Mouse (Mus musculus): Measurements from ENCODE around the gene Psmd9. TPM values are rescaled to one million over a fixed set of nuclear protein-coding genes. Genes with fewer than 3 reads are reported as not detected.
A peak's percentile ranks its signal among the peaks of the same experiment; 100 is the strongest.

Gene Psmd9
- polyA plus RNA-seq, 1 experiment from 2014 or later, result 107 TPM

DNA sequence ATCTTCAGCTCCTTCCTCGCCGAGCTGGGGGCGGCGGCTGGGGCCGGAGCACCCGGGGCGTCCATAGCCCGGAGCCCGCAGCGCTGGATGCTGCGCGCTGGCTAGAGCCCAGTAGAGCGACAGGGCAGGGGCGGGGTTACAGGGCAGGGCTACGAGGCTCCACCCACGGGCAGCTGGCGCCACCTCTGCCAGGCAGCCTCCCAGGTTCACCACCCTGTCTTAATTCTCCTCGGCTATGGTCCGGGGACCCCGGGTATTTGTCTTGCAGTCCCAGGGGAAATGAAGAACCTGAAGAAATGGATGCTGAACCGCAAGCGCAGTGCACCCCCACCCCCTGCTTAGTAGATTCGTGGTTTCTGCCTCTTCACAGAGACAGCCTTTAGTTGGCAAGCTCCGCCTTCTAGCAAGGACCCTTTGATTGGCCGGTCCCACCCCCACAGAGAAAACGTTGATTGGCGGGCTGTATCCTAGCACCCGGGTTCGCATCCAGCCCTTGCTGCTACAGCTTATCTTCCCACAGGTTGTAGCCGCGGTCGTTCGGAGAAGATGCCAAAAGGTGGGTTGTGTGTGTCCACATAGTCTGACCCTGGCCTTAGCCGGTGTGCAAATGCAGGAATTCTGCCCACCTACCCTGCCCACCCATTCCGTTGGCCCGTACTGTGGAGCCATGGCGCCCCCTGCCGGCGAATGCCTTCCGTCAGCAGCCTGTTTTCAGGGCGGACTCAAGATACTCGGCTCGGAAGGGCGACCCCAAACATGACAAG lies 36.7 kb upstream of the Psmd9 start, which contains the start of gene Rhof:
TSS of gene Rhof (minus strand) at position 385 of the 764 bp plus-strand sequence.
- H3K4me1 ChIP-seq, result peaks cover 69% of the 10 kb centered on the region
- H3K4me3 ChIP-seq, result peak within 1 kb of the TSS; percentile 48
- peaks cover 16% of the 10 kb centered on the region; the same call in 1 of the 2 replicates for H3K36me3 ChIP-seq
- WGBS, result 4% methylated on average over 44 of the region's 44 CpGs
- peak within 1 kb of the TSS; percentile 70 for H3K9ac ChIP-seq
- H3K27ac ChIP-seq, result peak within 1 kb of the TSS; percentile 100
- no peaks in the 10 kb centered on the region for H3K27me3 ChIP-seq
- 0 out of 2 replicates have a peak, but pooled peaks have one; percentile 9 for ATAC-seq (ENCODE audit: insufficient number of reproducible peaks, insufficient read depth, low FRiP score, low TSS enrichment, low read depth)
- no peaks in the 10 kb centered on the region for H3K9me3 ChIP-seq
- H3K4me2 ChIP-seq, result peak within 1 kb of the TSS; percentile 99

DNA sequence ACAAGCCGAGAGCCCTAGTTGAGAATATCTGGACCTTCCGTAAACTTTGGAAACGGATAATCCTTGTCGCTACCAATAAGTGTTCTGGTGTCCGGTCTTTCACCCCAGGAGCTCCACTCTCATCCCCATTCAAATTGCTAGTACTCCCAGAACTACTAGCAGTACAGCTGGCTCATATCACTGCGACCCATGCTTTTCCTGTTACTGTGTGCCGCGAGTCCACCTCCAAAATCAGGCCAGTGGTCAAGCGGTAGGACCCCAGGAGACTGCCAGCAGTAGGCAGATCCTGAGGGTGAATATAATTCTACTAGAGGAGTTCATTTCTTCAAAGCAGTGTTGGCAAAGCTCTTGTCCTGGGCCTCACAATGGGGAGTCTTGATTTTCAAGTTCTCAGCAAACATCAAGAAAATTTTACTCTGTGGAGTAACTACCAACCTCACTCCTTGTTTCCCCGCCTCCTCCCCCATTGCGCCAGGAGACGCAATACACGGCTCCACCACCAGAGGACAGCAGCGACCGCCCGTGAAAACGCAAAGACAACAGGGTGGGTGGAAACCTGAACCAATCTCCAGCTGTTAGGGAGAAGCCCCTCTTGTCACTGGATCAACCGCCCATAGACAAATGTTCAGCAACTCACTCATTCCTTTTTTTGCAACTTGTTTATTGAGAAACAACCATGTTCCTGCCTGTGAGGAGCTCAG lies 36.0 kb upstream of the Psmd9 start:
- no peak for ATAC-seq (ENCODE audit: insufficient number of reproducible peaks, insufficient read depth, low FRiP score, low TSS enrichment, low read depth)
- H3K4me1 ChIP-seq, result peaks cover 75% of the 10 kb centered on the region
- peak overlapping the region; percentile 48 for H3K4me3 ChIP-seq
- peak overlapping the region; percentile 99 for H3K4me2 ChIP-seq
- H3K9me3 ChIP-seq, result no peaks in the 10 kb centered on the region
- peaks cover 11% of the 10 kb centered on the region for H3K36me3 ChIP-seq
- WGBS, result 20% methylated on average over 18 of the region's 18 CpGs
- no peaks in the 10 kb centered on the region for H3K27me3 ChIP-seq
- H3K9ac ChIP-seq, result peak overlapping the region; percentile 70; the same call in 1 of the 2 replicates
- peak overlapping the region; percentile 100 for H3K27ac ChIP-seq

DNA sequence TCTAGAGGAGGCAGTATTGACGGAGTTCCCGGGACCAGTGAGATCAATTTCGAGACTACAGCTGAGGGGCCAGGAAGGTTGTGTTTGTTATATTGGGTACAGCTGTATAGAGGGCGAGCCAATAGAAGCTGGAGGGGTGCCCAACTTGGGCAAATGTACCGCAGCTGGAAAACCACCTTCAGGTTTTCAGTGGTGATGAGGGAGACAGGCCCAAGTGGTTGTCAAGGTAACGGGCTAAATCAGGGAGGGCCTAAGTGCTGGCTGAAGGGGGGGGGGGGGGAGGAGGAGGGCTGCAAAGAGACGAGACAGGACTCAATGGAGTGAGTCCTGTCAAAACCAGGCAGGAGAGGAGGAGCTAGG lies 35.4 kb upstream of the Psmd9 start:
- 10% methylated on average over 7 of the region's 7 CpGs for WGBS

DNA sequence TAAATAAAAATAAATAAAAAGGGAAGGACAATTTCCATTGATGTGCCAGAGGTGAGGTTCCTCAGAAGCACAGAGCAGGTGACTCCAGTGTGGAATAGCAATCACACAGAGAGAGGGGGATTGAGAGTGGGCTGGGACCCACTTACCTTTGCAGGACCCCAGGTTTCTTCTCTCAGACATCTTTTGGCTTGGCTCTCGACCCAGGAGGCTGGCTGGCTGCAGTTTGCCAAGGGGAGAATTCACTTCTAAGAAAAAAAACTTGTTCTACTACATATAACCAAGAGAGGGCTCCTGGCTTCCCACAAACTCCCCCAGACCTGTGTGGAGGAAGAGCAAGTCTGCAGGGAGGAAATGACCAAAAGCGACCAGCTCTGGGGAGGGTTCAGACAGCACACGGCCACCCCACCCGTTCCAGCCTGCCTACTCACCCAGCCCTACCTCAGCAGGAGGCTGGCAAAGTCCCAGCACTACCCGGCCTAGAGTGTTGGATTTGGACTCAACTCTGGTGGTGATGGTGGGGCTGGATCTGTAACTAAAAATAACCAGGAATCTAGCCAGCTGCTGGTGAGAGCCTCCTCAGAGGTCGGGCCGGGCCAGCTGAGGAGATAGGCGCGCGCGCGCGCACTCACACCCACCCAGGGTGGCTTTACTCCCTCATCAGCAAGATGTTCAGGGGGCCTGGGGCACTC lies 34.9 kb upstream of the Psmd9 start:
- Histone ChIP-seq H3K27ac (peak overlapping the region; percentile 100), H3K4me2 (peak overlapping the region; percentile 99), H3K36me3 (peaks cover 8% of the 10 kb centered on the region), H3K4me1 (peaks cover 72% of the 10 kb centered on the region), H3K27me3 (no peaks in the 10 kb centered on the region), H3K4me3 (peak overlapping the region; percentile 94), H3K9me3 (no peaks in the 10 kb centered on the region), H3K9ac (peak overlapping the region; percentile 100)
- ATAC-seq (ENCODE audit: insufficient number of reproducible peaks, insufficient read depth, low FRiP score, low TSS enrichment, low read depth), result no peak
- WGBS, result 31% methylated on average over 13 of the region's 13 CpGs

More for the DNA sequence above, 35.4 kb upstream of the Psmd9 start:
- H3K27ac ChIP-seq, result peak overlapping the region; percentile 100
- H3K4me3 ChIP-seq, result peak overlapping the region; percentile 48; the same call in 1 of the 2 replicates
- peaks cover 75% of the 10 kb centered on the region for H3K4me1 ChIP-seq
- 0 out of 2 replicates have a peak overlapping the region, but pooled peaks have one; percentile 70 for H3K9ac ChIP-seq
- no peaks in the 10 kb centered on the region for H3K9me3 ChIP-seq
- H3K36me3 ChIP-seq, result peaks cover 8% of the 10 kb centered on the region
- peak overlapping the region; percentile 99 for H3K4me2 ChIP-seq
- no peaks in the 10 kb centered on the region for H3K27me3 ChIP-seq
- peak; percentile 8; the same call in 1 of the 2 replicates for ATAC-seq (ENCODE audit: insufficient number of reproducible peaks, insufficient read depth, low FRiP score, low TSS enrichment, low read depth)

DNA sequence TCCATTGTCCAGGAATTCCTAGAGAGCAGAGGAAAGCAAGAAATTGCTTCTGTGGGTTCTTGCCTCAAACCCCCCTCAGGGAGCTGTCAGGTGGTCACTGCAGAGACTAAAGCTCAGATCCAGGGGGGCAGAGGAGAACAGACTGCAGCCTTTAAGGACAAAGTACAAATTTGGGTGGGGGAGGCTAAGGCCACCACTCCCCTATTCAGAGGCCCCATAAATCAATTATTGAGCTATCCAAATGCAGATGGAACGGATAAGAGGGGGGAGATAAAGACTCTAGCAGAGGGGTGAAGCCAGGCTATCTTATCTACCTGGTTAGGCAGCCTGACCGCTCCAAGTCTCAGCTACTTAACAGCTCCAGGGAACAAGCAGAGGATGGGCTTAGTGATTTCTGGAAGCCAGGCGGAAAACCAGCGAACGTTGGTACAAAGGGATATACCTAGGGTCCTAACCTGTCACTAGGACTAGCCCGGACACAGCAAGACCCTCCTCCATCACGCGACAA lies 34.3 kb upstream of the Psmd9 start:
- Histone ChIP-seq H3K9me3 (no peaks in the 10 kb centered on the region), H3K4me1 (peaks cover 72% of the 10 kb centered on the region), H3K9ac (peak overlapping the region; percentile 100), H3K27me3 (no peaks in the 10 kb centered on the region), H3K4me2 (peak overlapping the region; percentile 99), H3K4me3 (peak overlapping the region; percentile 94), H3K36me3 (peaks cover 4% of the 10 kb centered on the region), H3K27ac (peak overlapping the region; percentile 100)
- 18% methylated on average over 8 of the region's 8 CpGs for WGBS
- ATAC-seq (ENCODE audit: insufficient number of reproducible peaks, insufficient read depth, low FRiP score, low TSS enrichment, low read depth), result no peak

DNA sequence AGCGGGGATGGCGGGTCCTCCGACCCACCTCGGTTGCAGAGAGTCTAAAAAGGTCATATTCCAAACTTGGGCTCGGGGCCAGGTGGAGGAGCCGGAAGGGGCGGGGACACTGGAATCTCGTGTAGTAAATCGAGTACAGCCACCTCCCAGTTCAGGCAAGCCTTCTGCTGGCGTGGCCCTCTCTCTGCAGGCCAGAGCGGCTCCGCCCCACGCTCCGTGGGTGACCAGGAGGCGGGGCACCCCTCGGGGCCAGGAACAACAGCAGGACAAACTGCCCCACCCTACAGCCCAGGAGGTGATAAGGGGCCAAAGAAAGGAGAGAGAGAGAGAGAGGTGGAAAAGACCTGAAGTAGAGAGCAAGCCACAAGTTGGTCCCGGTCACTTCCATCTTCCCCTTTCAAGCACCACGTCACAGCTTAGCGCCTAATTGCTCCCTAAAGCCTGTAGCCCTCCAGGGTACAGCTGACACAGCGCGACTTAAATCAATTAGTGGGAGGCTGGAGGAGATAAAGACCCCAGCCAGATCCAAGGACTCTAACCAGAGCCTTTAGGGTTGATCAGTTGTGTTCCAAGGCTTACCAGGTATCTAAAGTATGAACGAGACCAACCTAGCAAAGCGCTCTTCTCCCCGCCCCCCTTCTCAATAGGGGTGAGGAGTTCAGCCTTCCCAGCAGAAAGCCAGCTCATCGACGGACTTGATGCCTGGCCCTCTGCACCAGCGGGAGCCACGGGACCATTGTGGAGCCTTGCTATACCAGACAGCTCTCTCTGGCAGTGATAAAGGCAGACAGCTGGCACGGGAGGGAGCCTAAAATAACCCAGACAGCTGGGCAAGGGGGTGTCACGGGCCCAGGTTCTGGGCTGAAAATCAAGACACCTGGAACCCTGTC lies 33.5 kb upstream of the Psmd9 start:
- Histone ChIP-seq H3K27me3 (no peaks in the 10 kb centered on the region), H3K4me3 (peak overlapping the region; percentile 94), H3K36me3 (peaks cover 4% of the 10 kb centered on the region), H3K4me2 (peak overlapping the region; percentile 99), H3K27ac (peak overlapping the region; percentile 100), H3K4me1 (peaks cover 72% of the 10 kb centered on the region), H3K9ac (peak overlapping the region; percentile 100), H3K9me3 (no peaks in the 10 kb centered on the region)
- no peak for ATAC-seq (ENCODE audit: insufficient number of reproducible peaks, insufficient read depth, low FRiP score, low TSS enrichment, low read depth)
- 2% methylated on average over 30 of the region's 30 CpGs for WGBS

DNA sequence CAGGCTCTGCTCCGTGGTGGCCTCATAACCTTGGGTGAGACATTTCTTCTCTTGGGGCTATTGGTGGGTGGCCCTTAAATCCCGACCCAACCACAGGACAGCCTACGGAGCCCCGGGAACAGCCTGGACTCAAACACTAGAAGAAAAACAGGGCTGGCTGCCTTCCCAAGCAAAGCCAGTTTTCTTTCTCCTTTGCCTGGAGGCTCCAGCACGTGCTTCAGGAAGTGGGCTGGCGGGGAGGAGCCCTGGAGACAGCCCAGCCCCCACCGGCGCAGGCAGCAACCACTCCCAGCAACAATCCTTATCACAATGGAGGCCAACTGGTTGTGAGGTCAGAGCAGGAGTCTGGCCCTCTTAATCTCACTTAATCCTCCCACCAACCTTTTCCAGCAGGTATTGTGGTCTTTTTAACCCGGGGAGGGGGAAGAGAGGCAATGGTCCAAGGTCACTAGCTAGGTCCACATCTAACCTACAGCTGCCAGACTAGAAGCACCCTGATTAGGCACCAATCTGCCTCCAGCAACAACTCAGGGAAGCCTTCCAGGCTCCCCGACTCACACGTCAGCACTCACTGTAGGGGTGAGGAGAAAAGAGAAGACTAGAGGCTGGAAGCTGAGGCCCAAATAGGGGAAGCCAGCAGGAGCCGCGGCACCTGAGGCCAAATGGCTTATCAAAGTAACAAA lies 32.7 kb upstream of the Psmd9 start:
- under 1% methylated on average over 13 of the region's 13 CpGs for WGBS
- peaks cover 68% of the 10 kb centered on the region for H3K4me1 ChIP-seq

DNA sequence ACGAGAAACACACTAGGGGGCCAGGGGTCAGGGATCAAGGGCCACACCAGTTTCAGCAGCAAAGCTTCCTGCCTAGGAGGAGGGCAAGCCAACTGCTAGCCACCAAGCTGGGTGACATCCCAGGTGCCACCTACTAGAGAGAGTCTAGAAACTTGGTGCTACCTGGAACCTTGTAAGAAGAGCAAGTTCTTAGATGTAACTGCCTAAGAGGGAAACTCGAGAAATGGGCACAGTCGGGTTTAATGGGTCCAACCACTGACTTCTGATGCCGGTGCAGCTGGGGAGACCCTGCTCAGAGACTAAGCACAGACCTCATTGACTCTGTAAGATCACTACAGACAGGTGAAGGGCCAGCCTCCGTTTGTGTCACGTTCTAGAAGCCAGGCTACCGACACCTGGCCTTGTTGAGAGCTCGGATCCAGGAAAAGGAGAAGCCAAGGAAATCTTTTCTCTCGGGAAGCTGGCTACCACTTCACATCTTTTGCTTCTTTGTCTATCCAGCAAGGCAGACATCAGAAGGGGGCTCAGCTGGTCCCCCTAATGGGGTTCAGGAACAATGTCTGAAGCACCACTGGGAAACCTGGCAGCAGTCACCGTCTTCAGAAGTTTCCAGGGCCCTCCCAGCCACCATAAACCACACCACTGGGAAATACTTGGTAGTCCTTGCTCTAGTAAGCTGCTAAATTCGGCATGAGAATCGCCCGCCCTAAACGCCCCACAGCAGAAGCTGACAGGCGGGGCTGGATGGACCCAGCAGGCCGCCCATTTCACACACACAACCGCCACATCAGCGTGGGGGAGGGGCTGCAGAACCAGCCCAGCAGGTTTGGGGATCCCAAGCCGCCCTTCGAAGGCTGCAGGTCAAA lies 31.9 kb upstream of the Psmd9 start:
- Histone ChIP-seq H3K4me3 (peak overlapping the region; percentile 94), H3K27me3 (no peaks in the 10 kb centered on the region), H3K9ac (peak overlapping the region; percentile 100), H3K4me1 (peaks cover 60% of the 10 kb centered on the region), H3K27ac (peak overlapping the region; percentile 100), H3K4me2 (peak overlapping the region; percentile 99), H3K36me3 (peaks cover 4% of the 10 kb centered on the region), H3K9me3 (no peaks in the 10 kb centered on the region)
- no peak for ATAC-seq (ENCODE audit: insufficient number of reproducible peaks, insufficient read depth, low FRiP score, low TSS enrichment, low read depth)
- WGBS, result 2% methylated on average over 20 of the region's 20 CpGs

More for the DNA sequence above, 32.7 kb upstream of the Psmd9 start:
- H3K36me3 ChIP-seq, result peaks cover 4% of the 10 kb centered on the region
- peak; percentile 9; the same call in 1 of the 2 replicates for ATAC-seq (ENCODE audit: insufficient number of reproducible peaks, insufficient read depth, low FRiP score, low TSS enrichment, low read depth)
- peak overlapping the region; percentile 94 for H3K4me3 ChIP-seq
- H3K27ac ChIP-seq, result peak overlapping the region; percentile 100
- H3K4me2 ChIP-seq, result peak overlapping the region; percentile 99
- no peaks in the 10 kb centered on the region for H3K9me3 ChIP-seq
- peak overlapping the region; percentile 100 for H3K9ac ChIP-seq
- H3K27me3 ChIP-seq, result no peaks in the 10 kb centered on the region

DNA sequence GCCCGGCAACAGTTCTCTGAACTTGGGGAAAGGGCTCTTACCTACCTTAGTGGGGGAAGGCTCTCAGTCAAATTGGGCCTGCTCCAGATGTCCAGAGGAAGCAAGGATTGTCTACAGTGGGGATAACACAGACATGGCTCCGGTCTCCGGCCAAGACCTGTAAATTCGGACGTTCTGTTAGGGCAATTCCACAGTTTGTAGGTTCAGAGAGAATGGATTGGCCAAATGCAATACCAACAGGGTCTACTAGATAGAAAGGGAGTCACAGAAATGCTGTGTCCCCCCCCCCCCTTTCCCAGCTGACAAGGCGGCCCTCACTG lies 31.3 kb upstream of the Psmd9 start:
- Histone ChIP-seq H3K27me3 (no peaks in the 10 kb centered on the region), H3K4me1 (peaks cover 54% of the 10 kb centered on the region), H3K9ac (peak overlapping the region; percentile 100), H3K4me3 (peak overlapping the region; percentile 94), H3K36me3 (peaks cover 3% of the 10 kb centered on the region), H3K4me2 (peak overlapping the region; percentile 99), H3K27ac (peak overlapping the region; percentile 100), H3K9me3 (no peaks in the 10 kb centered on the region)
- WGBS, result 1% methylated on average over 6 of the region's 6 CpGs
- no peak for ATAC-seq (ENCODE audit: insufficient number of reproducible peaks, insufficient read depth, low FRiP score, low TSS enrichment, low read depth)
